Mouse (Mus musculus): Measurements from ENCODE around the gene Adarb1. TPM values are rescaled to one million over a fixed set of nuclear protein-coding genes. Genes with fewer than 3 reads are reported as not detected.

Adarb1 gene
- polyA plus RNA-seq, 1 experiment: 5.5 TPM

DNA sequence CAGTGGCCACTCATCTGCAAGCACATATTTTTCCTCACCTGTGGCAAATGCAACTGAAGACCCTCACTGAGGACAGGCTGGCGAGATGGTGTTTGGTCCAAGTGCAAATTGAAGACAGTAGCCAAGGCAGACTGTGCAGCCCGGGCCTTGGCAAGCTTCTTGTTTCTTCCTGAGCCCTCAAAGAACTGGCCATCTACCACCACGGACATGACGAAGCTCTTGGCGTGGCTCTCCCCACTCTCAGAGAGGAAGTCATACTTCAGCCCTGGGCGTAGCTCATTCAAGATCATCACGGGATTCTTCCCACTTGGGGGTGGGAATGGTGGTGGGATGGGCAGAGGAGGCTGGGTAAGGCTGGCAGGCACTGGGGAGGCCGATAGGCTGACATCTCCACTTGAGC lies 96.5 kb downstream of the Adarb1 start:
- Histone ChIP-seq H3K27me3 (ENCODE audit: control insufficient read depth, insufficient read depth, low read length) (no peaks in the 10 kb centered on the region), H3K4me3 (ENCODE audit: control insufficient read depth, insufficient read depth, low read length) (no peak overlapping the region), H3K27ac (ENCODE audit: control insufficient read depth, insufficient read depth, low read length) (no peak overlapping the region), H3K4me1 (replicated peaks; ENCODE audit: control insufficient read depth, insufficient read depth, low read length) (no peaks in the 10 kb centered on the region), H3K36me3 (ENCODE audit: control insufficient read depth, insufficient read depth, low read length) (no peaks in the 10 kb centered on the region)
- 88% methylated on average over 8 of the region's 8 CpGs for WGBS
- TF ChIP-seq CTCF (IDR thresholded peaks at IDR 0.05; ENCODE audit: borderline replicate concordance, control insufficient read depth, extremely low read depth, insufficient read depth, low read length, poor library complexity) (no peak), POLR2A (IDR thresholded peaks at IDR 0.05; ENCODE audit: control insufficient read depth, extremely low read depth, insufficient read depth, low read length, poor library complexity) (no peak)
- DNase-seq: no peak

DNA sequence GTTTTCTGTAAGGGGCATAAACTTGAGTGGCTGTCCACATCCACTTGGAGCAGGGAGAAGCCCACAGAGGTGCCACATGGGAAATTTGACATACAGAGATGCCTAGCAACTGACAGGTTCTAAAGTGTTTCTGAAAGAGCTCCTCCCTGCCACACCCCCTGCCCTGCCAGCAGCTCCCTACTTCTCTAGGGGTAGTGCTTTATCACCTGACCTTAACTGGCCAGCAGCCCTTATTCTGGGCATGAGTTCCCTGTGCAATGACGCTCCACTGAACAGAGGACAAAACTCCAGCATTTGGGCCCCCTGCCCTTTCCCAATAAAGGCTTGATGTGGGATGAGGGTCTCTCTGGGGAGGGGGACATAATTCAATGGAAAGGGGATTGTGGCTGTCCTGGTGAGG lies 97.1 kb downstream of the Adarb1 start:
- H3K27me3 ChIP-seq (ENCODE audit: control insufficient read depth, insufficient read depth, low read length): no peaks in the 10 kb centered on the region
- no peak overlapping the region for H3K27ac ChIP-seq (ENCODE audit: control insufficient read depth, insufficient read depth, low read length)
- no peak for TF ChIP-seq POLR2A (IDR thresholded peaks at IDR 0.05; ENCODE audit: control insufficient read depth, extremely low read depth, insufficient read depth, low read length, poor library complexity)
- TF ChIP-seq CTCF (IDR thresholded peaks at IDR 0.05; ENCODE audit: borderline replicate concordance, control insufficient read depth, extremely low read depth, insufficient read depth, low read length, poor library complexity): no peak
- H3K4me3 ChIP-seq (ENCODE audit: control insufficient read depth, insufficient read depth, low read length): no peak overlapping the region
- 93% methylated on average over 1 of the region's 1 CpGs for WGBS
- no peaks in the 10 kb centered on the region for H3K36me3 ChIP-seq (ENCODE audit: control insufficient read depth, insufficient read depth, low read length)
- no peaks in the 10 kb centered on the region for H3K4me1 ChIP-seq (replicated peaks; ENCODE audit: control insufficient read depth, insufficient read depth, low read length)
- no peak for DNase-seq

DNA sequence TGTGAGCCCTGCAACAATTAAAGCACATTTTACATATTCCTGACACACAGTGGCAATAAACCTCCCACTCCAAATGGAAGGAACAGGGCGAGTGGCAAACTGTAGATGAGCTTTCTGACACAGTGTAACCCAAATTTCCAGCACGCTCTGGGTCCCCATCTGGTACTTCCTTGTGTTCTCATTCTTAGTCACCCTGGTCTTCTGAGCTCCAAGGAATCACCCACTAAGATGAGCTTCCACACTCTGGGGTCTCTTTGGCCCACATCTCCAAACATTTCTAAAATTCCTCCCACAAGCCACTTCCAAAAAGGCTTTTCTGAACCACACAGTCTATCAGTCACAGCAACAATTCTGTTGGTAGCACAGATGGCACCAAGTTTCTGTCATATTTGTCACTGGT lies 102.4 kb downstream of the Adarb1 start:
- 92% methylated on average over 2 of the region's 2 CpGs for WGBS
- Histone ChIP-seq H3K27ac (ENCODE audit: control insufficient read depth, insufficient read depth, low read length) (no peak overlapping the region), H3K4me1 (replicated peaks; ENCODE audit: control insufficient read depth, insufficient read depth, low read length) (no peaks in the 10 kb centered on the region), H3K36me3 (ENCODE audit: control insufficient read depth, insufficient read depth, low read length) (no peaks in the 10 kb centered on the region), H3K27me3 (ENCODE audit: control insufficient read depth, insufficient read depth, low read length) (no peaks in the 10 kb centered on the region), H3K4me3 (ENCODE audit: control insufficient read depth, insufficient read depth, low read length) (no peak overlapping the region)
- TF ChIP-seq CTCF (IDR thresholded peaks at IDR 0.05; ENCODE audit: borderline replicate concordance, control insufficient read depth, extremely low read depth, insufficient read depth, low read length, poor library complexity) (no peak), POLR2A (IDR thresholded peaks at IDR 0.05; ENCODE audit: control insufficient read depth, extremely low read depth, insufficient read depth, low read length, poor library complexity) (no peak)
- DNase-seq: no peak

DNA sequence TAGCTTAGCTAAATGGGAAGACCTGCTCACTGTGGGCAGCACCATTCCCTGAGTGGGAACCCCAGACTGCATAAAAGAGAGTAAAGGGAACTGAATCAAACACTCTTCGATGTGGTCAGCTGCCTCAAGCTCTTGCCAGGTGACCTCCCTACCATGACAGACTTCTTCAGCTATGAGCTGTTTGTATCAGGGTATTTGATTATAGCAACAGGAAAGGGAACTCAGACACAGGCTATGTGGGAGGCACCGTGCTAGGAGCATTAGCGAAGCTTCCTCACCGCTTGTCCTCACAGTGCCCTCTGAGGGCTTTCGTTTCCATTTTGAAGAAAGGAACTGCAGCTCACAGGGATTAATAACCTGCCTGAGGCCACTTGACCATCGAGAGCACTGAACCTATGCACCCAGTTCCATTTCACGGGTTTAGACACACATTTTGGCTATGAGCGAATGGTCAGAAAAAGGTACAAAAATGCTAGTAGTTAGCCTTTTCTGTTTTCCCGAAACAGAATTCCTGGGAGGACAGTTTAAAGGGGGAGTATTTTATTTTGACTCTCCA lies 103.3 kb downstream of the Adarb1 start:
- Histone ChIP-seq H3K4me3 (ENCODE audit: control insufficient read depth, insufficient read depth, low read length) (no peak overlapping the region), H3K27me3 (ENCODE audit: control insufficient read depth, insufficient read depth, low read length) (no peaks in the 10 kb centered on the region), H3K36me3 (ENCODE audit: control insufficient read depth, insufficient read depth, low read length) (no peaks in the 10 kb centered on the region), H3K4me1 (replicated peaks; ENCODE audit: control insufficient read depth, insufficient read depth, low read length) (no peaks in the 10 kb centered on the region), H3K27ac (ENCODE audit: control insufficient read depth, insufficient read depth, low read length) (no peak overlapping the region)
- WGBS: 53% methylated on average over 9 of the region's 9 CpGs
- TF ChIP-seq POLR2A (IDR thresholded peaks at IDR 0.05; ENCODE audit: control insufficient read depth, extremely low read depth, insufficient read depth, low read length, poor library complexity) (no peak), CTCF (IDR thresholded peaks at IDR 0.05; ENCODE audit: borderline replicate concordance, control insufficient read depth, extremely low read depth, insufficient read depth, low read length, poor library complexity) (no peak)
- DNase-seq: no peak

DNA sequence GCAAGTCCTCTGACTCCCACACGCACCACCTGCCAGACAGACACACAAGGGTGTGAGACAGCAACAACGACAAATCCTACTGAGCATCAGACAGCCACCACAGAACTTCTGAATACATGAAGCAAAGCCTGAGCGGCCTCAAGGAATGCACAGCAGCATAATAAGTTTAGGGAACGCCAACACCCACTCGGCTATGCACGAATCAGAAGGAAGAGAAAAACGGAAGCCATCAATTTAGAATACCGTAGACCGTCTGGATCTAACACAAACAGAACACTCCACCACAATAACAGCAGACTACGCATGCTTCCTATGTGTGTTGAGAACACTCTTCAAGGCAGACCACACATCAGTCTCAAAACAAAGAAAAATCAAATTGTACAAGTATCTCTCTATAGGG lies 109.1 kb downstream of the Adarb1 start:
- Histone ChIP-seq H3K27me3 (ENCODE audit: control insufficient read depth, insufficient read depth, low read length) (no peaks in the 10 kb centered on the region), H3K4me1 (replicated peaks; ENCODE audit: control insufficient read depth, insufficient read depth, low read length) (no peaks in the 10 kb centered on the region), H3K4me3 (ENCODE audit: control insufficient read depth, insufficient read depth, low read length) (no peak overlapping the region), H3K36me3 (ENCODE audit: control insufficient read depth, insufficient read depth, low read length) (no peaks in the 10 kb centered on the region), H3K27ac (ENCODE audit: control insufficient read depth, insufficient read depth, low read length) (no peak overlapping the region)
- TF ChIP-seq CTCF (IDR thresholded peaks at IDR 0.05; ENCODE audit: borderline replicate concordance, control insufficient read depth, extremely low read depth, insufficient read depth, low read length, poor library complexity): no peak
- no peak for TF ChIP-seq POLR2A (IDR thresholded peaks at IDR 0.05; ENCODE audit: control insufficient read depth, extremely low read depth, insufficient read depth, low read length, poor library complexity)
- DNase-seq: no peak
- WGBS: 85% methylated on average over 10 of the region's 10 CpGs

DNA sequence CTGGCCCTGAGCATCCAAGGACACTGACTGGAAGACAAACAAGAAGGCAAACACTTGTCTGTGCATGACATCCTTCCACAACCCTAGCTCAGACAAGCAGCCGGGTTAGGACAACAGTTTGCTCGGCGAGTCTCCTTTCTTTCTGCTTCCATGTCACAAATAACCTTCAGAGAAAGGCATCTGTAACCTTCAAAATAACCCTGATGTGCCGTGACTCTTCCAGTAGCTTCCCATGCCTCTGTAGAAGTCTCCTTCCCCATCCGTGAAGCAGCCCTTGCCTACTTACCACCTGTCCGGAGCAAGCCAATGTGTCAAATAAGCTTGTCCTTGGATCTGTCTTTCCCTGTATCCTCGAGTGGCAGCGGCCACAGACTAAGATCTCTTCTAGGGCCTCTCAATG lies 112.3 kb downstream of the Adarb1 start:
- no peak overlapping the region for H3K27ac ChIP-seq (ENCODE audit: control insufficient read depth, insufficient read depth, low read length)
- H3K36me3 ChIP-seq (ENCODE audit: control insufficient read depth, insufficient read depth, low read length): no peaks in the 10 kb centered on the region
- TF ChIP-seq POLR2A (IDR thresholded peaks at IDR 0.05; ENCODE audit: control insufficient read depth, extremely low read depth, insufficient read depth, low read length, poor library complexity) (no peak), CTCF (IDR thresholded peaks at IDR 0.05; ENCODE audit: borderline replicate concordance, control insufficient read depth, extremely low read depth, insufficient read depth, low read length, poor library complexity) (no peak)
- no peak overlapping the region for H3K4me3 ChIP-seq (ENCODE audit: control insufficient read depth, insufficient read depth, low read length)
- DNase-seq: no peak
- no peaks in the 10 kb centered on the region for H3K27me3 ChIP-seq (ENCODE audit: control insufficient read depth, insufficient read depth, low read length)
- WGBS: 94% methylated on average over 8 of the region's 8 CpGs
- no peaks in the 10 kb centered on the region for H3K4me1 ChIP-seq (replicated peaks; ENCODE audit: control insufficient read depth, insufficient read depth, low read length)
